Mouse (Mus musculus): ENCODE measurements around the gene Mad2l1bp. TPM values are rescaled to one million over a fixed set of nuclear protein-coding genes. Genes with fewer than 3 reads are reported as not detected.

The Mad2l1bp gene
- polyA plus RNA-seq, 1 experiment: 27.1 TPM

- H3K4me3 ChIP-seq (ENCODE audit: low read depth, low read length): no peak overlapping the region
- peaks cover 15% of the 10 kb centered on the region; the same call in 1 of the 2 replicates for H3K36me3 ChIP-seq (ENCODE audit: control insufficient read depth, insufficient read depth, low read length)
- H3K4me1 ChIP-seq (ENCODE audit: control insufficient read depth, insufficient read depth, insufficient read length, low read length): no peaks in the 10 kb centered on the region
- H3K27me3 ChIP-seq (ENCODE audit: control insufficient read depth, insufficient read depth, low read length): no peaks in the 10 kb centered on the region
- H3K27ac ChIP-seq (ENCODE audit: insufficient read depth, low read depth, low read length): no peak overlapping the region
- 30% methylated on average over 8 of the region's 8 CpGs for WGBS
- TF ChIP-seq POLR2A (IDR thresholded peaks at IDR 0.05; ENCODE audit: low read depth, low read length): no peak
- TF ChIP-seq CTCF (IDR thresholded peaks at IDR 0.05; ENCODE audit: extremely low read depth, insufficient read length, insufficient replicate concordance, low read depth, low read length): no peak
Measured at GRCm38 (mm10) chr17:46132862-46133261, 20.5 kb downstream of the Mad2l1bp start.

- H3K27ac ChIP-seq (ENCODE audit: insufficient read depth, low read depth, low read length): no peak overlapping the region
- no peak for TF ChIP-seq POLR2A (IDR thresholded peaks at IDR 0.05; ENCODE audit: low read depth, low read length)
- TF ChIP-seq CTCF (IDR thresholded peaks at IDR 0.05; ENCODE audit: extremely low read depth, insufficient read length, insufficient replicate concordance, low read depth, low read length): peak; percentile 93; the same call in 1 of the 2 replicates
- peaks cover 21% of the 10 kb centered on the region for H3K36me3 ChIP-seq (ENCODE audit: control insufficient read depth, insufficient read depth, low read length)
- H3K4me3 ChIP-seq (ENCODE audit: low read depth, low read length): no peak overlapping the region
- H3K4me1 ChIP-seq (ENCODE audit: control insufficient read depth, insufficient read depth, insufficient read length, low read length): no peaks in the 10 kb centered on the region
- WGBS: 16% methylated on average over 12 of the region's 12 CpGs
- H3K27me3 ChIP-seq (ENCODE audit: control insufficient read depth, insufficient read depth, low read length): no peaks in the 10 kb centered on the region
Measured at GRCm38 (mm10) chr17:46132058-46132718, 21.2 kb downstream of the Mad2l1bp start.

- TF ChIP-seq POLR2A (IDR thresholded peaks at IDR 0.05; ENCODE audit: low read depth, low read length): no peak
- TF ChIP-seq CTCF (IDR thresholded peaks at IDR 0.05; ENCODE audit: extremely low read depth, insufficient read length, insufficient replicate concordance, low read depth, low read length): no peak
- H3K4me3 ChIP-seq (ENCODE audit: low read depth, low read length): no peak overlapping the region
- H3K4me1 ChIP-seq (ENCODE audit: control insufficient read depth, insufficient read depth, insufficient read length, low read length): no peaks in the 10 kb centered on the region
- no peak overlapping the region for H3K27ac ChIP-seq (ENCODE audit: insufficient read depth, low read depth, low read length)
- 78% methylated on average over 13 of the region's 13 CpGs for WGBS
- H3K27me3 ChIP-seq (ENCODE audit: control insufficient read depth, insufficient read depth, low read length): no peaks in the 10 kb centered on the region
- H3K36me3 ChIP-seq (ENCODE audit: control insufficient read depth, insufficient read depth, low read length): peaks cover 42% of the 10 kb centered on the region
Measured at GRCm38 (mm10) chr17:46129741-46130498, 23.4 kb downstream of the Mad2l1bp start.

- no peaks in the 10 kb centered on the region for H3K4me1 ChIP-seq (ENCODE audit: control insufficient read depth, insufficient read depth, insufficient read length, low read length)
- H3K27me3 ChIP-seq (ENCODE audit: control insufficient read depth, insufficient read depth, low read length): no peaks in the 10 kb centered on the region
- H3K36me3 ChIP-seq (ENCODE audit: control insufficient read depth, insufficient read depth, low read length): peaks cover 55% of the 10 kb centered on the region
- H3K4me3 ChIP-seq (ENCODE audit: low read depth, low read length): no peak overlapping the region
- TF ChIP-seq POLR2A (IDR thresholded peaks at IDR 0.05; ENCODE audit: low read depth, low read length): no peak
- no peak for TF ChIP-seq CTCF (IDR thresholded peaks at IDR 0.05; ENCODE audit: extremely low read depth, insufficient read length, insufficient replicate concordance, low read depth, low read length)
- H3K27ac ChIP-seq (ENCODE audit: insufficient read depth, low read depth, low read length): no peak overlapping the region
- WGBS: 85% methylated on average over 6 of the region's 6 CpGs
Measured at GRCm38 (mm10) chr17:46127814-46128493, 25.4 kb downstream of the Mad2l1bp start.

GRCm38 (mm10) chr17:46126608-46127007 is 26.7 kb downstream of the Mad2l1bp start:
- TF ChIP-seq CTCF (IDR thresholded peaks at IDR 0.05; ENCODE audit: extremely low read depth, insufficient read length, insufficient replicate concordance, low read depth, low read length) (no peak), POLR2A (IDR thresholded peaks at IDR 0.05; ENCODE audit: low read depth, low read length) (no peak)

GRCm38 (mm10) chr17:46123953-46124700 is 29.2 kb downstream of the Mad2l1bp start:
- H3K36me3 ChIP-seq (ENCODE audit: control insufficient read depth, insufficient read depth, low read length): peaks cover 62% of the 10 kb centered on the region
- TF ChIP-seq CTCF (IDR thresholded peaks at IDR 0.05; ENCODE audit: extremely low read depth, insufficient read length, insufficient replicate concordance, low read depth, low read length) (no peak), POLR2A (IDR thresholded peaks at IDR 0.05; ENCODE audit: low read depth, low read length) (no peak)

More at GRCm38 (mm10) chr17:46126608-46127007, 26.7 kb downstream of the Mad2l1bp start:
- Histone ChIP-seq H3K27ac (ENCODE audit: insufficient read depth, low read depth, low read length) (no peak overlapping the region), H3K36me3 (ENCODE audit: control insufficient read depth, insufficient read depth, low read length) (peaks cover 65% of the 10 kb centered on the region), H3K27me3 (ENCODE audit: control insufficient read depth, insufficient read depth, low read length) (no peaks in the 10 kb centered on the region), H3K4me1 (ENCODE audit: control insufficient read depth, insufficient read depth, insufficient read length, low read length) (no peaks in the 10 kb centered on the region), H3K4me3 (ENCODE audit: low read depth, low read length) (no peak overlapping the region)
- WGBS: 86% methylated on average over 6 of the region's 6 CpGs

More at GRCm38 (mm10) chr17:46123953-46124700, 29.2 kb downstream of the Mad2l1bp start:
- 85% methylated on average over 12 of the region's 12 CpGs for WGBS
- no peak overlapping the region for H3K4me3 ChIP-seq (ENCODE audit: low read depth, low read length)
- H3K27me3 ChIP-seq (ENCODE audit: control insufficient read depth, insufficient read depth, low read length): no peaks in the 10 kb centered on the region
- no peak overlapping the region for H3K27ac ChIP-seq (ENCODE audit: insufficient read depth, low read depth, low read length)
- H3K4me1 ChIP-seq (ENCODE audit: control insufficient read depth, insufficient read depth, insufficient read length, low read length): no peaks in the 10 kb centered on the region

Measured in small intestine, adult 2 months (tissue).